Mouse (Mus musculus) megakaryocyte, adult 5-6 weeks (primary cell): ENCODE measurements around the gene Hemk1. TPM values are rescaled to one million over a fixed set of nuclear protein-coding genes. Genes with fewer than 3 reads are reported as not detected.

Experiments
- ATAC-seq: 2 replicates; pipeline ENCODE4 v1.8.0; 2016; ENCODE audit warnings: mild to moderate bottlenecking, inconsistent platforms; ENCODE audit not compliant: poor library complexity, severe bottlenecking
- total RNA-seq, 2 experiments: library from RNA; stranded (forward) in 1 of 2; stranded (reverse) in 1 of 2; fragments of 153-499, 151-499 nt in 1 of 2; fragments of 221-1000, 200-1000 nt in 1 of 2; gene quantifications; 2 replicates each; pipeline versions ENCODE4 v1.2.3 to v1.2.4; 2015 to 2017

Hemk1 gene
- total RNA-seq, 2 experiments from 2014 or later, result 6.4 to 8.0 TPM

DNA sequence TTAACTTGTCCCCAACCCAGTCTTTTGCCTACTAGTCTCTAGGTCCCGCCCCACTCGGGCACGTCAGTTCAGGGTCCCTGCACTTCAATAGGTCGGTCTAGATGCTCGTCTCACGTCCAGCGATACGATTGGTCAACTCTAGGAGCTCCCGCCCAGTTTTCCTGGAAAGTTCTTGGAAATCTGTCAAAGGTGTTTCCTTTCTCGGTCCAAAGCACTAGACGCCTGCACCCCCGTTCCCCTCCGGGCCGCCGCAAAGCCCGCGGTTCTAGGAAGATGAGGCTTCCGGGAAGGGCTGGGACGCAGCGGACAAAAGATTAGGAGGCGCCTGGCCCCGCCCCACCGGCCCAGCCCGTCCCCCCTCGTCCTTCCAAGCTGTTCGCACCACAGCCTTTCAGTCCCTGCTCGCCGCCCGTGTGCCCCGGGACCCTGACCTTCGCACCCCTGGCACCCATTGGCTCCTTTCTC, 41.6 kb downstream of the Hemk1 start:
- peak; percentile 82 for ATAC-seq

DNA sequence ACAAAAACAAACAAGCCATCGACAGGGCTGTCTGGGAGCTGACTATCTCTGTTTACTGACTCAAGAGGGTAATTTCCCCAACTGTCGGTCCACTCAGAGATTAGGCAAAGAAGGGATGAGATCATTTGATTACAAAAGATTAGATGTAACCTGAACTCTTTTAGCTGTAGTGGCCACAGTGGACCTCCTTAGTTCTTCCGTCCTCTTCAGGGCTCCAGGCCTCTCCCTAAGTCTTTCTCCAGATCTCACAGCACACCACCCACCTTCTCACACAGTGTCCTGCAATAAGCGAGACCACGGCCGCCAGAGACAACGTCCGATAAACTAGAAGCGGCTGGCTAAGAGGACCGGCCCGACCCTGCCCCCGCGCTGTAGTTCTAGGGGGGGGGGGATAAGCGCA, 42.1 kb downstream of the Hemk1 start:
- peak; percentile 16 for ATAC-seq

DNA sequence AAGGTAGTCTGAATTCAATTTTAAA, 42.3 kb downstream of the Hemk1 start, which contains the start of gene Cish:
Cish (plus strand) TSS at position 11 of the 25 bp plus-strand sequence.
- no peak for ATAC-seq

DNA sequence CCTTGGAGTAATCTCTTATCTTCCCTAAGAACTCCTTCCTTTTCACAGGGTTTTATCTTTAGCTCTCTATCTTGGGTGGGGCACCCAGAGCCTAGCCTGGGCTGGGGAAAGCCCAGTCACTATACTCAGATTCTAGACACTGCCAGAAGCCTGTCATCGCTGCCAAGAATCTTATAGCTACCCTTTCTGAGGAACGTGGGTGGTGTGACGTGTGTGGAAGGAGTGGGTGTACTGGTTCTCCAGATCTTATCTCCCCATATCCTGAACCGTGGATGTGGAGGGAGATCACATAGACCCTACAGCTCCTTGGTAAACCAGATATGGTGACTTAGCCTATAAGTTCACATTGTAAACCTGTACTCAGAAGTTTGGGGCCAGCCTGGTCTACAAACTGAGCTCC, 42.5 kb downstream of the Hemk1 start:
- ATAC-seq, result no peak

DNA sequence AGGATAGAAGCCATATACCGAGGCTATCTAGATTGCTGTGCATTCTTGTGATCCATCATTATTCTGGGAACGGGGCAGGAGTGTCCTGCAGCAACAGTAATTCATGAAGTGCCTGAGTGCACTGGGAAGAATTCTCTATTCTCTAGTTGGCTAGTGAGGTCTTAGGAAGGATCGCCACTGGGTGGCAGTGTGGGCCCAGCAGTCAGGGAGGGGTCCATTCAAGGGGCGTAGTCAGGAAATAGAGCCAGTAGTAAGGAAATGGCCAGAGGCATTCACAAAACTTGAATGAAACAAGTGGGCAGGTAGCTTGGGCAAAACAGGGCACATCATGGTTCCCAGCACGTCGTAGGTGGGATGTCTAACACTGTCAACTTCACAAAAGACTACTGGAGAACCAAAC, 43.9 kb downstream of the Hemk1 start:
- ATAC-seq, result peak; percentile 31

DNA sequence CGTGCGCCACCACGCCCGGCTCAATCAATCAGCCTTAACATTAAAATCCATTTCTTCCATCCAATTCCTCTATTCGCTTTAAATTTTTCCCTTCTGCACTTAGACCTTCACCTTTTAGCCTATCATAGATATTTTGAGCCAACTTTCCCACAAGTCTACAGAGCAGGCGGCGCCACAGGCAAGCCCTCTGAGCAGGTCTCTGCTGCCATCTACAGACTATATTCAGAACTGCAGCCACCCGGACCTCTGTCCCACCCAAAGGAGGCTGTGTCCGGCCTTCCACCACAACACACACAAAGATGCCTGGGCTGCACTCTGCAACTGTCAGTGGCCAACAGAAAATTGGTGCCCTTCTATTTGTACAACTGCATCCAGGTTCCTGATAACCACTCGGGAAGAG, 47.3 kb downstream of the Hemk1 start:
- peak; percentile 33 for ATAC-seq

DNA sequence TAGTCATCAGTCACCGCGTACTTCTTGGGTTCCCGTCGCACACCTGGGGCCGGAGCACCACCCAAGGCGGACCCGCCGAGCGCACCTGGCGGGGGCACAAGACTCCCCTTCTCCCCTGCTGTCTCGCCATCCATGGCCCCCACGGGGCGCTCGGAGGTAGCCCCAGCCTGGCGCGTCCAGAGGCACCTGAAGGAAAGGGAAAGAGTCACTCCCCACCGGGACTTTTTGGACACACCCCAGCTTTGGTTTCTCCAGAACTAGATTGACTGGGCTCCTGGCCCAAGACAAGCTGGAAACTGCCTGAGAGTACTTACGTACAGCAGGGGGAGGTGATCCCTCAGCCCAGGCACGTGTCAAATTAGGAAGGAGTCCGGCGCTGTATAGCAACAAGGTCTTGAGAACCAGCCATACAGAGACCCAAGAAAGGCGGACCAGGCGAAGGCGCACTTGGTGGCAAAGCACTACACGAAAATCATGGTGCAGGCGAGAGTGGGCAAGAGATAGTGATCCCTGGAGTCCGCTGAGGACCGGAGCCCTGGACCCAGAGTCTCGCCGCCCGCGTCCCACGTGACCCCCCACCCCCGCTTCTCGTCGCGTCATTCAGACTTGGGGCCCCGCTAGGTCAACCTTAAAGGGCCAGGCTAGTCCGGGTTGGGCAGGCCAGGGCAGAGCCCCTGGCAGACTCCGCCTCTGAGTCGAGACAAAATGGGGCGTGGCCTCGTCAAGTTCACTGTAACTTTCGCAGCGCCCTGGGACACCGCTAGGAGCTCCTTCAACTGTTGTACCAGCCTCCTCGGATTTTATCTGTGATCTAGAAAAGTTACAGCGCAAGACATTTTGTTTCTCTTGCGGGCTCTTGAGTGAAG, 48.7 kb downstream of the Hemk1 start, which contains the start of gene Mapkapk3:
Mapkapk3 (minus strand) TSS at position 667 of the 866 bp plus-strand sequence.
- ATAC-seq, result peak; percentile 51

DNA sequence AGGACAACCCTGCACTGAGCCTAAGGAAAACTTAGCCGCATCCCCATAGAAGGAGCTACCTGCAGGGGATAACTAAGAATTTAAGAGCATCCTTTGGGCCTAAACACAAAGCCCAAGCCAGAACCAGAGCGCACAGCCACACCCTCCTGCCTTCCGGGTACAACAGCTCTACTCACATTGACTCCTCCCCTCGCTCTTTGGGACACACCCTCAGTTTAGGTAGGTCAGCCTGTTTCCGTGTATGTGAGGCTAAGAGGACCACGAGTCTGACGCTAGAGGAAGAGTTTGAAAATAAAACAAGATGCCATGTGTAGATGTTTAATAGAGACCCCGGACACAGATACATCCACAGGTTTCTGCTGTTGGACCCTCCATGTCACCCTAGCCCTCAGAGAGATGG, 49.4 kb downstream of the Hemk1 start:
- ATAC-seq, result peak; percentile 54

DNA sequence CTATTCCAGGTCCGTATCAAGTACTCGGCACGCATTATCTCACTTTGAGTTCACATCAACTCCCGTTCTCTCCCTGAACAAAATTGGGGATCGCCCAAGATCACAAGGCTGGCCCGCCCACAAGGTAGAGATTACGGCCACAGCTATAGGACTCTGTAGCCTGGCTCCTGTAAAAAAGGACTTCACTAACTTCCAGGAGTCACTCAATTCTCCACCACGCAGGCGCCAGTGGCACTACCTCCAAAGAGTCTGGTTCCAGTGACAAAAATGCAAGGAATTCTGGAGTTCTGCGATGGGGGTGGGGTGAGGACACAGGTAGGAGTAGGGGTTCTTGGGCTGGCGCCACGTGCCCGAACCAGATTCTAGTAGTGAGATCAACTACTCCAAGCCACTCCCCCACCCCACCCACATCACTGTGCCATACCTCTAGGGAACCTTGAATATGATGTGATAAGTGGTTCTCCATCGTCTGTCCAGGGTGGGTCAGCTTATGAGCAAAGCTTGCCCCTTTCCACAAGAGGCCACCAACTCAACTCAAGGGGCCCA, 50.0 kb downstream of the Hemk1 start:
- ATAC-seq, result no peak

DNA sequence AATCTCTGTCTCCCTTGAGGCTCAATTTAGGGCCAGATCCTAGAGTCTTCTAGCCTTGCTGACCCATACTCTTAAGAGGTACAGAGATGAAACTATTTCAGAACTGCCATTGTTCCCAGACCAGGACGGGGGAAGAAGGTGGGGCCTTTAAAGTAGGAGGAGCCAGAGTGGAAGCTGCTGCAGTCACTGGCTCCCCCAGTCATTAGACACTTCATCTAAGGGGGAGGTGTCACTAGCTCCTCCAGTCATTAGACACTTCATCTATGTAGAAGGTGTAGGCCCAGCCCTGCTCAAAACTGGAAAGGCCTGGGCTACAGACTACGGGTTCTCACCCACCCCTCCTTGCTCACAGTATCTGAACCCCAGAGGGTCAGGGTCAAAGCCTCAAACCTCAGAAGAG, 50.9 kb downstream of the Hemk1 start:
- ATAC-seq, result peak; percentile 38

DNA sequence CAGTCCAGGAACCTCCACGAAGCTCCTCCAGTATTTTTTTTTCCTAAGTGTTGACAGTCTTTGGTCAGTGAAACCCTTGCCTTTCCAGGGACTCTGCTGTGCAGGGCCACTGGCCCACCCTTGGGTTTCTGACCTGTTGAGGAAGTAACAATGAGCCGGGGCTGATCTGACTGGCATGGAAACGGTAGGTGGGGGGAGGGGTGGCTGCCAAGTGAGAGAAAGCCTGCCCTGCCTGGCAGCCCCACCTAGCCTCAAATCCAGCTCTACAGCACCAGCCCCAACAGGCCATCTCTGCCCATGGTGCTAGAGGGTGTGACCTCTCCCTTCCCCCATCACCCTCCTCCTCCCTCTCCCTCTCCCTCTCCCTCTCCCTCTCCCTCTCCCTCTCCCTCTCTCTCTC, 53.1 kb downstream of the Hemk1 start:
- ATAC-seq, result peak; percentile 21

DNA sequence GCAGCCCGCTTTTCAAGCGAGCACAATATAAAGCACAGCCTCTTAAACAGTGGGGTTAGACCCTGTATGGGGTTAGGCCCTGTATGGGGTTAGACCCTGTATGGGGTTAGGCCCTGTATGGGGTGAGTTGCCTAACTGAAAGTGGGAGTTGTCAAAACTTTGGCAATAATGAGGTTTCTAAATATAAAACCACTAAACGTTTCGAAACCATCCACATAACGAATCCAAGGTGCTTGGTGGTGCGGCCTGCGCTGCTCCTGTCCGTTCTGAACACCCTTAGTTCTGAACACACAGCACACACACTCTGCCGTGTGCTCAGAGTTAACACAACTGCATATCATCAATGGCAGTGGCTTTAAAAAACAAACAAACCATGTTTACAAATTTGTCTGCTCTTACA, 55.2 kb downstream of the Hemk1 start:
- peak; percentile 23 for ATAC-seq

DNA sequence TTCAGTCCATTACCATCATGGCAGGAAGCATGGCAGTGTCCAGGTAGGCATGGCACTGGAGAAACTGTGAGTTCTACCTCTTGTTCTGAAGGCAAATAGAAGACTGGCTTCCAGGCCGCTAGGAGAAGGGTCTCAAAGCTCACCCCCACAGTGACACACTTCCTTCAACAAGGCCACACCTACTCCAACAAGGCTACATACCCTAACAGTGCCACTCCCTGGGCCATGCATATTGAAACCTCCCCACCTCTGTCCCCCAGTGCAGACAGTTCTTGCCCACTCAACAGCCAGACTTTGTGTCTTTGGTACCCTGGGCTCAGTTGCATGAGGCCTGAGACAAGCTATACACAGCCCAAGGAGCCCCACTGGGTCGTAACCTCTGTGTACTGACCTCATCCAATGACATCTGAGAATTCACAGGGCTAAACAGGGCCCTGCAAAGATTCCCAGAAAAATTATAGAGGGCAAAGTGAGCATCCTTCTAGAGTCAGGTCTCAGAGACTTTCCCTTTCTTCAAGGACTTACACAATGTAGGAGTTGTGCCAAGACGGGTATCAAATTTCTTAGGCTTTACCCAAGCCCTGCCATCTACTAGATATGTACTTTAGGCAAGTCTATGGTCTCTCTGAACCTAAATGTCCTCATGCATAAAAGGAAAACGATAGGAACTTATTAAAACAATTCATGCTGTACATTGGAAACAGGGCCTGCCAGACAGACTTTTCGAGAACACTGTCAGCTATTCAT, 56.7 kb downstream of the Hemk1 start:
- ATAC-seq, result no peak

DNA sequence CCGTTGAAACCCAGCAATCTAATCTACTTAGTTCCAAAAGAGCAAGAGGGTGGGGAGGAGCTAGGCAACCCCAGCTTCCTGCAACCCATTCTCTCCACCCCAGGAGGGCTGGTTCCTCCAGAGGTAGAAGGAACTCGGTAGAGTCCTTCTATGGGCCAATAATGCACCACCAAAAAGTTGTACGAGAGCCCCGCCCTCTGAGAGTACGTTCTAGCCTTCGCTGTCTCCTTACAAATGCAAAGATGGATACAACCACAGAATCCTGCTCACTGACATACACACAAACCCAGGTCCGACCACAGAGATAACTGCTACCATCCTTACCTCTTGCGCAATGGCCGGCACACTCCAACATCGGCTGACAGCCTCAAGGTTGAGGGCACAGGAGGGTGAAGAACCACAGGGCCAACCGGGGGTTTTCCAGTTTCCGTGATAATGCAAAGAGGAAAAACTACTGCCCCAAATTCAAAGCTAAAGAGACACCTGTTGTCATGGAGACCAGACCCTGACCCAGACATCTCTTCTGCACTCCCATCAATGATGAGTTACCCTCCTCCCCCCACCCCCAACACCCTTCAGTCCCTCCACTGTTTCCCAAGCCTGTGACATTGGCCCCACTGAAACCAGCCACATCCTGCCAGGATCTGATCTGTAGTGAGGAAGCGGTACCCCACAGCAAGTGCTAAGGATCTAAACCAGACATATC, 57.7 kb downstream of the Hemk1 start:
- peak; percentile 71 for ATAC-seq

DNA sequence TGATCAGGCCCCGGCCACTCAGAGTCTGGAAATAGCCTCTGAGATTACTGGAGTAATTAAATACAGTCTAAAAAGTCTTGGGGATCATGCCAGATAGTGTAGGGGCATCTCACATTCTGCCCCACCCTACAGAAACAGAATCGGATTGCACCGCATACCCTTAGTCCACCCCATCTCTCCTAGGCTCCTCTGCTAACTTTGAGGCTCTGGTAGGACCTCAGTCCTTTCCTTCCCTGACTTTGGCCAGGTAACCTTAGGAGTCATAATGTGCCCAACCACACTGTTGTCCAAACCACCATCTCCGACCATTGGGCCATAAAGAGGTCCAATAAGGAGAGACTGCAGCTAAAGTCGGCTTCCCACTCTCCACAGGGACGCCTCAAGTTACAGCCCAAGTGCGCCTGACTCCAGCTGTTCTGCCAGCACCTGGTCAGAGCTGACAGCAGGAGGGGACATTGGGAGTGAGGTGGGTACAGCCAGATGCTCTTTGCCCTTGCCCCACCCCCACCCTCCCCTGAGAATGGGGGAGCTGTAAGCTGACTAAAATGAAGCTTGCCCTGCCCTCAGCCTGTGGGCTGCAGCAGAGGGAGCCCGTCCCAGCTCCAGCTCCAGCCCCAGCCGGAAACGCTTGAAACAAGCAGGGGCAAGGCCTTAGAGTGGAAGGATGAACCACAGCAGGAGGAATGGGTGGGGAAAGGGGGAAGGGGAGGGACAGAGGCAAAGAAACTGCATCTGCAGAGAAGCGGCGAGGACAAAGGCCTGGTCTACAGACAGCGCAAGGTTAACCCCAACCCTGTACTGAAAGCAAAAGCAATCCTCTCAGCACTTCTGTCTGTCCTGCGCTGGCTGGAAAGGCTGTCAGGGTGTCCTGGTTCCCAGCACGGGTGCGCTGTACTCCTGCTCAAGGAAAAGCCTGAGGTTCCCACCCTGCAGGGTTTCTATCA, 58.5 kb downstream of the Hemk1 start:
- ATAC-seq, result peak; percentile 26

DNA sequence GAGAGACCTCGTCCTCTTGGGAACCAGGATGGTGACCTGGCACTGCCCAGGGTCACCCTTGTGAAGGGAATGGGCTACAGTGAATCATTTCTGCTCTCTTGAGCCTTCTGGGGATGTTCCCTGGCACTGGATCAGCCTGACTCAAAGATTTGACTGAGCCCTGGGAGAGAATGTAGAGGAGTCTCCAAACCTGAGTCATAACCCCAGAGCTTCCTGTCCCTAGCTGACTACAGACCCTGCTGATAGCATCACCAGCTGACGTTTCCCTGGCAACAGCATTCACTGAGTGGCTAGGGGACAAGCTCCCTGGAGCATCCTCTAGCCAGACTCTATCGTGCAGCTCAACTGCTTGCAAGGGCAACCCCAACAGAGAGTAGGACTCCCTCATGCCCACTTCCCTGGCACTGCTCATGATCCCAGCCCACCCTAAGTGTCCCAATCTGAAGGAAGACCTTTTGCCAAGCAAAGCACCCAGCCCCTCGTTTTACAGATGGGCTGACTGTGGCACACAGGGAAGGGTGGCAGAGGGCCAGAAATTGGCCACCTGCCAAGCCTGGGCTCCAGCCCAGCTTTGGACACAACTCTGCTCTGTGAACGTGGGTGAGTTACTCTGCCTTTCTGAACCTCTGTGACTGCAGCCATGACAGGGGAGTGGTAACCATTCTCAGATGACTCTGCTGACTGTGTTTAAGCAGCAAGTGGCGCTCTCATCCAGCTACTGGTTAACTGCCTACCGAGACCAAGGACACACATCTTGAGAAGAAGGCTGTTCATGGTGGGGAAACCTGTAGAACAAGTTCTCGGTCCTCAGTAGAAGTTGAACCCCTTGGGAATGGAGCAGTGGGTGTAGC, 59.4 kb downstream of the Hemk1 start:
- ATAC-seq, result no peak

DNA sequence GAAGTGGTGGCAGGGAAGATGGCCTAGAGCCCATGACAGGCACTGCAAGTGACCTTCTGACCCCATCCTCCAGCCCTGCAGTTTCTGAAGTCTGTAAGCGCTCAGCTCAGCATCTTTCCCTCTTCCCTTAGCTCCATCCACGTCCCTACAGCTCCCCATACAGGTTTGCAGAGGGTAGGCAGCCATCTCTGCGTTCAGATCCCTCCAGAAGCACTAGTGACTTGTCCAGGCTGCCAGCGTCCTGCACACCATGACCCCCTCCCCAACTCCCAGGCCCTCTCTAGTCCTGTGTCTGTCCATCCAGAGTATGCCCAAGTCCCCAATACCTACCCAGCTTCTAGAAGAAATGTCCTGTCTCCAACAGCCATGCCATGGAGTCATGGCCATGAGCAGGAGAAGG, 60.0 kb downstream of the Hemk1 start:
- ATAC-seq, result no peak

DNA sequence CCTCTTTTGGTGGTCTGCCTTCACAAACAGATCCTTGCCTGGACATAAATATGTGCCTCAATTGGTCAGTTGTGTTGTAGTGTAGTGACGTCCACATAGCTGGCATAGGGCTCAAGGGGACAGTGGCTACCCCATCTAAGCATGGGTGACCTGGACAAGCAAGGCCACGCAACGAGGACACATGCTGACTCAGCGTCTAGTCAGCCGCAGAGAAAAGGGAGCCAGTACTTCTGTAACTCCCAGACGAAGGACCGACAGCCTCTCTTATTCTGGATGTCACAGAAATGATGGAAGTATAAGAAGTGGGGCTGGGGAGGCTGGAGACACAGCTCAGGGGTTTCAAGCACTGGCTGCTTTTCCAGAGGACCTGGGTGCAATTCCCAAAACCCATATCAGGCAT, 60.5 kb downstream of the Hemk1 start:
- ATAC-seq, result no peak
